Mouse (Mus musculus): ENCODE data around the gene Ina.

GRCm38 (mm10) chr19:47026513-47026912 lies 12.0 kb downstream of the Ina start:
- TF ChIP-seq POLR2A (IDR thresholded peaks at IDR 0.05; ENCODE audit: extremely low read depth, insufficient read depth, low read length) (no peak), CTCF (IDR thresholded peaks at IDR 0.05; ENCODE audit: extremely low read depth, insufficient read depth, low read length) (no peak)
